Mouse (Mus musculus): ENCODE results near the gene Atf7. TPM values are rescaled to one million over a fixed set of nuclear protein-coding genes. Genes with fewer than 3 reads are reported as not detected.

Atf7 gene
- total and polyA plus RNA-seq, 3 experiments = 49.9 to 77.6 (median 49.9) TPM

- intact Hi-C loops (cut with DNase I) = no loop called here
- Histone ChIP-seq H3K4me3 (no peak overlapping the region), H3K79me2 (replicated peaks; ENCODE audit: control insufficient read depth, insufficient read depth, low read length) (peaks cover 1% of the 10 kb centered on the region; the same call in 1 of the 2 replicates), H3K9ac (ENCODE audit: low read depth, low read length) (no peak overlapping the region), H3K27ac (no peak overlapping the region), H3K27me3 (ENCODE audit: control insufficient read depth, insufficient read depth, low read length) (no peaks in the 10 kb centered on the region), H3K4me1 (ENCODE audit: control insufficient read depth, insufficient read depth, low read length) (no peaks in the 10 kb centered on the region), H3K36me3 (ENCODE audit: control insufficient read depth, insufficient read depth, low read length) (peaks cover 20% of the 10 kb centered on the region)
- no peak for DNase-seq
- TF ChIP-seq EP300 (IDR thresholded peaks at IDR 0.05; ENCODE audit: insufficient read depth, low read depth, low read length) (no peak), CTCF (IDR thresholded peaks at IDR 0.05) (no peak), POLR2A (IDR thresholded peaks at IDR 0.05; ENCODE audit: insufficient read depth, low read depth, low read length) (no peak)
- WGBS = 86% methylated on average over 3 of the region's 3 CpGs
Measured at GRCm38 (mm10) chr15:102498322-102498721, 126.9 kb downstream of the Atf7 start.

- TF ChIP-seq POLR2A (IDR thresholded peaks at IDR 0.05; ENCODE audit: insufficient read depth, low read depth, low read length) (no peak), CTCF (IDR thresholded peaks at IDR 0.05) (no peak), EP300 (IDR thresholded peaks at IDR 0.05; ENCODE audit: insufficient read depth, low read depth, low read length) (no peak)
- Histone ChIP-seq H3K36me3 (ENCODE audit: control insufficient read depth, insufficient read depth, low read length) (peaks cover 42% of the 10 kb centered on the region), H3K9ac (ENCODE audit: low read depth, low read length) (no peak overlapping the region), H3K4me3 (no peak overlapping the region), H3K27ac (no peak overlapping the region), H3K79me2 (replicated peaks; ENCODE audit: control insufficient read depth, insufficient read depth, low read length) (peaks cover 3% of the 10 kb centered on the region; the same call in 1 of the 2 replicates), H3K4me1 (ENCODE audit: control insufficient read depth, insufficient read depth, low read length) (peaks cover 1% of the 10 kb centered on the region; the same call in 1 of the 2 replicates), H3K27me3 (ENCODE audit: control insufficient read depth, insufficient read depth, low read length) (no peaks in the 10 kb centered on the region)
- 35% methylated on average over 1 of the region's 1 CpGs for WGBS
- no peak for DNase-seq
- intact Hi-C loops (cut with DNase I) = no loop called here
Measured at GRCm38 (mm10) chr15:102487664-102488063, 137.6 kb downstream of the Atf7 start.

- intact Hi-C loops (cut with DNase I) = no loop called here
- H3K9ac ChIP-seq (ENCODE audit: low read depth, low read length) = no peak overlapping the region
- no peak for TF ChIP-seq CTCF (IDR thresholded peaks at IDR 0.05)
- no peak for TF ChIP-seq EP300 (IDR thresholded peaks at IDR 0.05; ENCODE audit: insufficient read depth, low read depth, low read length)
- no peak for TF ChIP-seq POLR2A (IDR thresholded peaks at IDR 0.05; ENCODE audit: insufficient read depth, low read depth, low read length)
- H3K27me3 ChIP-seq (ENCODE audit: control insufficient read depth, insufficient read depth, low read length) = no peaks in the 10 kb centered on the region
- H3K4me3 ChIP-seq = no peak overlapping the region
- 84% methylated on average over 12 of the region's 12 CpGs for WGBS
- peaks cover 1% of the 10 kb centered on the region; the same call in 1 of the 2 replicates for H3K4me1 ChIP-seq (ENCODE audit: control insufficient read depth, insufficient read depth, low read length)
- H3K27ac ChIP-seq = no peak overlapping the region
- H3K79me2 ChIP-seq (replicated peaks; ENCODE audit: control insufficient read depth, insufficient read depth, low read length) = peaks cover 3% of the 10 kb centered on the region; the same call in 1 of the 2 replicates
- DNase-seq = no peak
- peaks cover 44% of the 10 kb centered on the region for H3K36me3 ChIP-seq (ENCODE audit: control insufficient read depth, insufficient read depth, low read length)
Measured at GRCm38 (mm10) chr15:102485853-102486252, 139.4 kb downstream of the Atf7 start.

- H3K4me1 ChIP-seq (ENCODE audit: control insufficient read depth, insufficient read depth, low read length) = peaks cover 1% of the 10 kb centered on the region; the same call in 1 of the 2 replicates
- TF ChIP-seq EP300 (IDR thresholded peaks at IDR 0.05; ENCODE audit: insufficient read depth, low read depth, low read length) = no peak
- TF ChIP-seq POLR2A (IDR thresholded peaks at IDR 0.05; ENCODE audit: insufficient read depth, low read depth, low read length) = no peak
- no peak for TF ChIP-seq CTCF (IDR thresholded peaks at IDR 0.05)
- intact Hi-C loops (cut with DNase I) = no loop called here
- H3K27ac ChIP-seq = peak overlapping the region; percentile 3
- H3K4me3 ChIP-seq = no peak overlapping the region
- H3K36me3 ChIP-seq (ENCODE audit: control insufficient read depth, insufficient read depth, low read length) = peaks cover 42% of the 10 kb centered on the region
- H3K27me3 ChIP-seq (ENCODE audit: control insufficient read depth, insufficient read depth, low read length) = no peaks in the 10 kb centered on the region
- H3K9ac ChIP-seq (ENCODE audit: low read depth, low read length) = no peak overlapping the region
- WGBS = 59% methylated on average over 3 of the region's 3 CpGs
- DNase-seq = no peak
- H3K79me2 ChIP-seq (replicated peaks; ENCODE audit: control insufficient read depth, insufficient read depth, low read length) = peaks cover 3% of the 10 kb centered on the region; the same call in 1 of the 2 replicates
Measured at GRCm38 (mm10) chr15:102483136-102483535, 142.1 kb downstream of the Atf7 start.

Small RNA genes lying within 50 kb of the gene (microRNA-seq; reads per million reads assigned to microRNA genes)
- 0 to 0.77 reads per million in 2 experiments for gene Mir688

Other genes with a start within 250 kb of the Atf7 start
- 10 to 100 TPM; 36.5 to 41.5 TPM for gene Sp1, start 219.3 kb downstream of the Atf7 start, total RNA-seq (2021)
- gene Sp1, start 219.3 kb downstream of the Atf7 start, polyA plus RNA-seq (2012; rRNA removed) = 9.6 and 17.3 TPM in 2 replicates
- under 1 TPM; 0.36 to 0.60 TPM for gene Amhr2, start 180.1 kb downstream of the Atf7 start, total RNA-seq (2021)
- 0.31 and 0.44 TPM in 2 replicates for gene Amhr2, start 180.1 kb downstream of the Atf7 start, polyA plus RNA-seq (2012; rRNA removed)
- gene Prr13, start 166.4 kb downstream of the Atf7 start, total RNA-seq (2021) = 10 to 100 TPM; 22.8 to 23.2 TPM
- gene Prr13, start 166.4 kb downstream of the Atf7 start, polyA plus RNA-seq (2012; rRNA removed) = 75.5 and 78.4 TPM in 2 replicates
- gene Pcbp2, start 154.9 kb downstream of the Atf7 start, total RNA-seq (2021) = 100 to 1,000 TPM; 442 to 494 TPM
- gene Pcbp2, start 154.9 kb downstream of the Atf7 start, polyA plus RNA-seq (2012; rRNA removed) = 384 and 453 TPM in 2 replicates
- not detected for gene Gm10337, start 121.7 kb downstream of the Atf7 start, total RNA-seq (2021)
- not detected in 2 replicates for gene Gm10337, start 121.7 kb downstream of the Atf7 start, polyA plus RNA-seq (2012; rRNA removed)
- 1 to 10 TPM; 2.1 to 2.4 TPM for gene Map3k12, start 108.4 kb downstream of the Atf7 start, total RNA-seq (2021)
- 4.1 and 5.5 TPM in 2 replicates for gene Map3k12, start 108.4 kb downstream of the Atf7 start, polyA plus RNA-seq (2012; rRNA removed)
- gene Tarbp2, start 107.3 kb downstream of the Atf7 start, total RNA-seq (2021) = 10 to 100 TPM; 37.4 to 43.6 TPM
- 79.2 and 85.0 TPM in 2 replicates for gene Tarbp2, start 107.3 kb downstream of the Atf7 start, polyA plus RNA-seq (2012; rRNA removed)
- gene Npff, start 100.5 kb downstream of the Atf7 start, total RNA-seq (2021) = 1 to 10 TPM in 1 of 2 experiments, under 1 TPM in 1; 0.50 to 1.4 TPM
- 5.1 and 6.3 TPM in 2 replicates for gene Npff, start 100.5 kb downstream of the Atf7 start, polyA plus RNA-seq (2012; rRNA removed)
- gene Gm28047, start 397 bp downstream of the Atf7 start, total RNA-seq (2021) = 1 to 10 TPM in 1 of 2 experiments, under 1 TPM in 1; 0.36 to 1.3 TPM
- gene Gm28047, start 397 bp downstream of the Atf7 start, polyA plus RNA-seq (2012; rRNA removed) = not detected in 2 replicates
- 10 to 100 TPM; 30.6 to 33.5 TPM for gene Atp5g2, start 46.9 kb upstream of the Atf7 start, total RNA-seq (2021)
- gene Atp5g2, start 46.9 kb upstream of the Atf7 start, polyA plus RNA-seq (2012; rRNA removed) = 417 and 578 TPM in 2 replicates
- gene Calcoco1, start 96.7 kb upstream of the Atf7 start, total RNA-seq (2021) = 100 to 1,000 TPM in 1 of 2 experiments, 10 to 100 TPM in 1; 98.0 to 124 TPM
- 108 and 133 TPM in 2 replicates for gene Calcoco1, start 96.7 kb upstream of the Atf7 start, polyA plus RNA-seq (2012; rRNA removed)

Measured in heart, adult 2 months (tissue).